Mouse (Mus musculus): ENCODE data around the gene Slc4a4.

DNA sequence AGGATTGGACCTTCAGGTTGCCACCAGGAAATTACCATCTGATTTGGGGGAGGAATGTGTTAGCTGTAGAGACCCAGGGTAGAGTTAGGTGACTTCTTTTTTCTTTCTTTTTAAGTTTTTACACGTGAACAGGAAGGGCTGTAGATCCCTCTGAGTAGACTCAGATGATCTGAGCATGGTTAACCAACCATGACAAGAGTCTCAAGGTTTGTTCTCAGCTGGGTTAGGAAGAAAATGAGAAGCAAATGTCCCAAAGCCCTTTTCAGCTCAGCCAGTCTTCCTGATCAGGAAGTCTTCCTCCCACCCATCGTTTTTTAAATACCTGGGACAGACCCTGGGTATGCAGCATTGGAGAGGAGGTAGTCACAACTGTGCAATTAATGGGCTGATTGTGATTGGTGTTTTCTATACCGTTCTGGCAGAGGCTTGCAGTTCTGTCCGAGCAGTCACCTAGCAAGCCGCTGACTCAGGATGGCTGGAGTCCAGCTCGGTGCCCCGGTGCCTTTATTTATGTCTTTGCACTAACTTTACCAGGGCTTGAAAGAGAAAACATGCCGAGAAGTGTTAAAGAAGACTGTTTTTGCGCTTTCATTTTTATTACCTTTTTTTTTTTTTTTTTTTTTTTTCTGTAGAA lies 236.8 kb downstream of the Slc4a4 start:
- TF ChIP-seq MAX (IDR thresholded peaks at IDR 0.05; ENCODE audit: low read depth) (no peak), E2F4 (IDR thresholded peaks at IDR 0.05; ENCODE audit: insufficient read depth) (no peak), TCF12 (IDR thresholded peaks at IDR 0.05; ENCODE audit: insufficient read depth, poor library complexity, severe bottlenecking) (no peak), POLR2A (IDR thresholded peaks at IDR 0.05; ENCODE audit: insufficient read length, low read depth) (no peak), MYOG (IDR thresholded peaks at IDR 0.05; ENCODE audit: control insufficient read depth in 1 of 3, insufficient read depth in 1 of 3, insufficient read length in 2 of 3, low read depth in 2 of 3) (no peak), CEBPB (IDR thresholded peaks at IDR 0.05; ENCODE audit: insufficient read depth, poor library complexity, severe bottlenecking) (no peak)
